Mouse (Mus musculus) myocyte (in vitro differentiated cells): ENCODE measurements around the gene Cyp2d22. TPM values are rescaled to one million over a fixed set of nuclear protein-coding genes. Genes with fewer than 3 reads are reported as not detected.

Experiments
- H3K27me3 ChIP-seq: one replicate; pipeline ENCODE4 v1.6.1; 2011; ENCODE audit not compliant: control insufficient read depth, insufficient read depth, insufficient read length
- H3K36me3 ChIP-seq: one replicate; pipeline ENCODE4 v1.6.1; 2011; ENCODE audit not compliant: control insufficient read depth, insufficient read depth
- H3K4me2 ChIP-seq: one replicate; pipeline ENCODE4 v1.6.1; 2011; ENCODE audit warnings: low read depth, control low read depth
- H3K4me3 ChIP-seq: one replicate; pipeline ENCODE4 v1.5.1; 2011; ENCODE audit warnings: mild to moderate bottlenecking, control low read depth, moderate library complexity
- H3K79me2 ChIP-seq: one replicate; pipeline ENCODE4 v1.6.1; 2011; ENCODE audit not compliant: control insufficient read depth, insufficient read depth
- H3ac ChIP-seq: one replicate; pipeline ENCODE4 v1.6.1; 2011; ENCODE audit not compliant: control insufficient read depth, insufficient read length
- CEBPB ChIP-seq: IDR thresholded peaks from 2 replicates; pipeline ENCODE4 v1.6.1; 2011; ENCODE audit warnings: mild to moderate bottlenecking, moderate library complexity; ENCODE audit not compliant: poor library complexity, insufficient read depth, severe bottlenecking
- E2F4 ChIP-seq: IDR thresholded peaks from one replicate; pipeline ENCODE4 v1.6.1; 2011; ENCODE audit warnings: mild to moderate bottlenecking, control low read depth, moderate library complexity; ENCODE audit not compliant: insufficient read depth
- MAX ChIP-seq: IDR thresholded peaks from one replicate; pipeline ENCODE4 v1.6.1; 2011; ENCODE audit warnings: low read depth, mild to moderate bottlenecking, control low read depth
- MYOD1 ChIP-seq, 3 experiments: IDR thresholded peaks; one replicate each; pipeline ENCODE4 v1.6.1; 2011; ENCODE audit warnings: control low read depth in 2 of 3, low read depth in 2 of 3, mild to moderate bottlenecking in 2 of 3, moderate library complexity in 1 of 3; ENCODE audit not compliant: insufficient read length in 2 of 3, control insufficient read depth in 1 of 3
- MYOG ChIP-seq, 3 experiments: IDR thresholded peaks; one replicate each; pipeline ENCODE4 v1.6.1; 2011; ENCODE audit warnings: control low read depth in 2 of 3, low read depth in 2 of 3, mild to moderate bottlenecking in 2 of 3; ENCODE audit not compliant: insufficient read length in 2 of 3, control insufficient read depth in 1 of 3, insufficient read depth in 1 of 3
- POLR2A ChIP-seq: IDR thresholded peaks from one replicate; pipeline ENCODE4 v1.6.1; 2011; ENCODE audit warnings: low read depth, mild to moderate bottlenecking, control low read depth, moderate library complexity; ENCODE audit not compliant: insufficient read length
- POLR2AphosphoS2 ChIP-seq: IDR thresholded peaks from one replicate; pipeline ENCODE4 v1.6.1; 2011; ENCODE audit warnings: low read depth, control low read depth; ENCODE audit not compliant: insufficient read length
- REST ChIP-seq: IDR thresholded peaks from one replicate; pipeline ENCODE4 v1.6.1; 2011; ENCODE audit warnings: mild to moderate bottlenecking, control low read depth, moderate library complexity; ENCODE audit not compliant: insufficient read depth, insufficient read length
- SRF ChIP-seq: IDR thresholded peaks from one replicate; pipeline ENCODE4 v1.6.1; 2011; ENCODE audit warnings: low read depth; ENCODE audit not compliant: control insufficient read depth, insufficient read length
- TCF12 ChIP-seq: IDR thresholded peaks from one replicate; pipeline ENCODE4 v1.6.1; 2011; ENCODE audit warnings: mild to moderate bottlenecking, control low read depth; ENCODE audit not compliant: poor library complexity, insufficient read depth, severe bottlenecking
- TCF3 ChIP-seq: IDR thresholded peaks from one replicate; pipeline ENCODE4 v1.6.1; 2011; ENCODE audit warnings: low read depth, control low read depth; ENCODE audit not compliant: insufficient read length
- USF1 ChIP-seq: IDR thresholded peaks from one replicate; pipeline ENCODE4 v1.6.1; 2011; ENCODE audit warnings: low read depth, mild to moderate bottlenecking, control low read depth, moderate library complexity
- polyA plus RNA-seq: library from polyadenylated mRNA; unstranded; fragments of >200 nt; fragmentation: generic; extraction: Trizol; gene quantifications from one replicate; pipeline ENCODE4 v1.2.1, GENCODE M21; 2012; ENCODE audit warnings: missing spikeins

The Cyp2d22 gene
- polyA plus RNA-seq, 1 experiment, result 2.4 TPM

GRCm38 (mm10) chr15:82416797-82417789 is 37.0 kb upstream of the Cyp2d22 start:
- H3K4me3 ChIP-seq, result peak overlapping the region; percentile 2
- H3K79me2 ChIP-seq, result no peaks in the 10 kb centered on the region

GRCm38 (mm10) chr15:82407536-82407935 is 27.5 kb upstream of the Cyp2d22 start:
- H3K4me2 ChIP-seq, result no peak overlapping the region
- no peaks in the 10 kb centered on the region for H3K36me3 ChIP-seq
- H3K79me2 ChIP-seq, result no peaks in the 10 kb centered on the region

More at GRCm38 (mm10) chr15:82416797-82417789, 37.0 kb upstream of the Cyp2d22 start:
- no peaks in the 10 kb centered on the region for H3K36me3 ChIP-seq
- peak overlapping the region; percentile 73 for H3K4me2 ChIP-seq
- H3K27me3 ChIP-seq, result no peaks in the 10 kb centered on the region
- H3ac ChIP-seq, result no peak overlapping the region
- TF ChIP-seq TCF12 (no peak), MYOD1 (IDR thresholded peaks at IDR 0.05; ENCODE audit: control insufficient read depth in 1 of 3, insufficient read length in 2 of 3, low read depth in 2 of 3) (peak in 1 of 3 experiments; percentile 23), MYOG (IDR thresholded peaks at IDR 0.05; ENCODE audit: control insufficient read depth in 1 of 3, insufficient read depth in 1 of 3, insufficient read length in 2 of 3, low read depth in 2 of 3) (peak in 1 of 3 experiments; percentile 20), SRF (peak; percentile 24)

GRCm38 (mm10) chr15:82406981-82407380 is 26.9 kb upstream of the Cyp2d22 start, which contains the start of gene Cyp2d10:
Cyp2d10 (minus strand) TSS chr15:82407195.
- no peak for TF ChIP-seq SRF
- TF ChIP-seq REST, result no peak
- TF ChIP-seq MAX, result no peak
- H3K27me3 ChIP-seq, result no peaks in the 10 kb centered on the region
- H3K79me2 ChIP-seq, result no peaks in the 10 kb centered on the region
- H3K4me2 ChIP-seq, result no peak within 1 kb of the TSS
- H3K36me3 ChIP-seq, result no peaks in the 10 kb centered on the region
- H3K4me3 ChIP-seq, result no peak within 1 kb of the TSS
- H3ac ChIP-seq, result no peak within 1 kb of the TSS

More at GRCm38 (mm10) chr15:82407536-82407935, 27.5 kb upstream of the Cyp2d22 start:
- no peak for TF ChIP-seq TCF3
- TF ChIP-seq SRF, result no peak
- TF ChIP-seq POLR2AphosphoS2, result no peak
- no peak for TF ChIP-seq CEBPB
- no peak for TF ChIP-seq MYOD1 (IDR thresholded peaks at IDR 0.05; ENCODE audit: control insufficient read depth in 1 of 3, insufficient read length in 2 of 3, low read depth in 2 of 3)
- TF ChIP-seq POLR2A, result no peak
- TF ChIP-seq REST, result no peak
- no peak overlapping the region for H3K4me3 ChIP-seq
- H3ac ChIP-seq, result no peak overlapping the region
- H3K27me3 ChIP-seq, result no peaks in the 10 kb centered on the region

- no peak for TF ChIP-seq TCF3
- no peak for TF ChIP-seq MYOD1 (IDR thresholded peaks at IDR 0.05; ENCODE audit: control insufficient read depth in 1 of 3, insufficient read length in 2 of 3, low read depth in 2 of 3)
- no peak for TF ChIP-seq E2F4
- TF ChIP-seq MYOG (IDR thresholded peaks at IDR 0.05; ENCODE audit: control insufficient read depth in 1 of 3, insufficient read depth in 1 of 3, insufficient read length in 2 of 3, low read depth in 2 of 3), result no peak
- TF ChIP-seq POLR2AphosphoS2, result no peak
- no peak for TF ChIP-seq TCF12
- no peak for TF ChIP-seq POLR2A
- TF ChIP-seq SRF, result no peak
- no peak for TF ChIP-seq USF1
- TF ChIP-seq CEBPB, result no peak
- no peak for TF ChIP-seq REST
- no peak for TF ChIP-seq MAX
- H3K27me3 ChIP-seq, result no peaks in the 10 kb centered on the region
- no peaks in the 10 kb centered on the region for H3K79me2 ChIP-seq
These were observed 24.1 kb upstream of the Cyp2d22 start for GRCm38 (mm10) chr15:82404163-82404562.

GRCm38 (mm10) chr15:82403606-82404005 is 23.5 kb upstream of the Cyp2d22 start:
- Histone ChIP-seq H3K4me2 (no peak overlapping the region), H3K4me3 (no peak overlapping the region), H3K36me3 (no peaks in the 10 kb centered on the region), H3K79me2 (no peaks in the 10 kb centered on the region), H3ac (no peak overlapping the region), H3K27me3 (no peaks in the 10 kb centered on the region)
- no peak for TF ChIP-seq CEBPB
- TF ChIP-seq REST, result no peak
- TF ChIP-seq USF1, result no peak
- TF ChIP-seq TCF12, result no peak

More at GRCm38 (mm10) chr15:82404163-82404562, 24.1 kb upstream of the Cyp2d22 start:
- no peak overlapping the region for H3ac ChIP-seq
- H3K36me3 ChIP-seq, result no peaks in the 10 kb centered on the region
- no peak overlapping the region for H3K4me3 ChIP-seq
- H3K4me2 ChIP-seq, result no peak overlapping the region
